Mouse (Mus musculus) brown adipose tissue, adult 24 weeks (tissue): ENCODE data around the gene Crispld2. TPM values are rescaled to one million over a fixed set of nuclear protein-coding genes. Genes with fewer than 3 reads are reported as not detected.

Experiments
- H3K27ac ChIP-seq: fragments of 200-500 bp; replicated peaks from 2 replicates; pipeline ENCODE4 v1.5.1; 2012; ENCODE audit warnings: low read depth, mild to moderate bottlenecking, low read length
- H3K4me1 ChIP-seq: fragments of 200-500 bp; 2 replicates; pipeline ENCODE4 v1.6.1; 2012; ENCODE audit warnings: low read length, mixed read lengths; ENCODE audit not compliant: control insufficient read depth, insufficient read depth, insufficient read length
- H3K4me3 ChIP-seq: fragments of 200-500 bp; 2 replicates; pipeline ENCODE4 v1.5.1; 2012; ENCODE audit warnings: low read depth, mild to moderate bottlenecking, low read length, moderate library complexity; ENCODE audit not compliant: insufficient read depth
- polyA plus RNA-seq: library from polyadenylated mRNA; stranded (reverse); fragments of >200 nt; gene quantifications from 2 replicates; pipeline ENCODE4 v1.2.4, GENCODE M21; 2012; ENCODE audit not compliant: missing spikeins, insufficient read depth, insufficient read length

Crispld2 gene
- polyA plus RNA-seq, 1 experiment: 6.9 TPM

DNA sequence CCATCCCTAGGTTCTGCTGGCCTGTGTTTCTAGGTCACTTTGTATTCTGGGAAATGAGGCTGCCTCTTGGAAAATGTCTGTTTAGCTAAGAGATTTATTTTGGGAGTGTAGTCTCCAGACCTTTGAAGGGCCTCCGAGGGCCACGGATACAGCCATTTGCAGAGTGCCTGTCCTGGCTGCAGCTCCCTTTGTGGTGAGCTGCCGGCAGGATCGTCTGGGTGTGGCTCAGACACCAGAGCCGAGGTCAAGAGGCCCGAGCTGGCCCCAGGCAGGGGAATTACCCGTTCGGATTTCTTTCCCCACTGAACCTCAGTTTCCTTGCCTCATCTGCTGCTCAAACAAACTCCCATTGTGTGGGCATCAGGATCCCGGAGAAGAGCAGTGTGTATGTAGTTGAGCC lies 43.9 kb downstream of the Crispld2 start:
- H3K4me1 ChIP-seq: peaks cover 5% of the 10 kb centered on the region
- 0 out of 2 replicates have a peak overlapping the region, but pooled peaks have one; percentile 1 for H3K27ac ChIP-seq
- H3K4me3 ChIP-seq: no peak overlapping the region

GRCm38 (mm10) chr8:120036578-120036977 lies 44.3 kb downstream of the Crispld2 start:
- no peak overlapping the region for H3K4me3 ChIP-seq
- peaks cover 5% of the 10 kb centered on the region for H3K4me1 ChIP-seq
- 0 out of 2 replicates have a peak overlapping the region, but pooled peaks have one; percentile 1 for H3K27ac ChIP-seq

DNA sequence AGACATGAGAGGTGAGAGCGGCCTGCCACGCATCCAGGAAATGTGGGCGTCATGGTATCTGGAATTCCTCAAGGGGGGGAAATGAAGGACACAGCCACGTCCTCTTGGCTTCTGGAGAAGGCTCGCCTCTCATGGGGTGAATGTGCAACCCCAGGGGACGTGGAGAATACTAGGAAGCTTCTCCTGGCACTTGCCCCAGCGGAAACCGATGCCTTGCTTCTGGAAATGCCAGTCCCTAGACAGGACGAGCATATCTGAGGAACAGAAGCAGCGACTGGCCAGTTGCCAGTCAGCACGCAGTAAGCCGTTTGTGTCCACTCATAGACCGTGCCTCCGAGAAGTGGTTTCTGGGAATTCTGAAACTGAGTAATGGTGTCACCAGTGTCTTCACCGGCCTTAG lies 45.0 kb downstream of the Crispld2 start:
- H3K27ac ChIP-seq: no peak overlapping the region
- peaks cover 5% of the 10 kb centered on the region for H3K4me1 ChIP-seq
- no peak overlapping the region for H3K4me3 ChIP-seq

DNA sequence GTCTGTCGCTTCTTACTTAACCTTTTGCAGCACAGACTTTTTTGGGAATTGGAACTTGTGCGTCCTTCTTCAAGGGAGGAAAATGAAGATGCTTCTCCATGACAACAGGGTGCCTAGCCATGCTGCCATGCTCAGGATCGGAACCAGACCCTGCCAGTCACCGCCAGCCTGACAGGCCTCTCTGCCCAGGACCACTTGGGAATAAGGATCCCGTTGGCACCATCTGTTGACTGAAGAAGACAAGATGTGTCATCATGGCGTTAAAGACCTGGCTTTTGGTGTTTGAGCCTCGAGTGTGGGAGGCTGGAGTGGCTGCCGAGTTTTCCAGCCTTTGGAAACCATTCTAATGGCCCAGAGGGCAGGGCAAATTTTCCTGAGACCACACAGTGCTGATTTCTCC lies 45.4 kb downstream of the Crispld2 start:
- H3K27ac ChIP-seq: no peak overlapping the region
- peaks cover 5% of the 10 kb centered on the region for H3K4me1 ChIP-seq
- no peak overlapping the region for H3K4me3 ChIP-seq

- Histone ChIP-seq H3K4me3 (no peak overlapping the region), H3K4me1 (peaks cover 5% of the 10 kb centered on the region), H3K27ac (no peak overlapping the region)
These were observed 46.5 kb downstream of the Crispld2 start for GRCm38 (mm10) chr8:120038741-120039140.

DNA sequence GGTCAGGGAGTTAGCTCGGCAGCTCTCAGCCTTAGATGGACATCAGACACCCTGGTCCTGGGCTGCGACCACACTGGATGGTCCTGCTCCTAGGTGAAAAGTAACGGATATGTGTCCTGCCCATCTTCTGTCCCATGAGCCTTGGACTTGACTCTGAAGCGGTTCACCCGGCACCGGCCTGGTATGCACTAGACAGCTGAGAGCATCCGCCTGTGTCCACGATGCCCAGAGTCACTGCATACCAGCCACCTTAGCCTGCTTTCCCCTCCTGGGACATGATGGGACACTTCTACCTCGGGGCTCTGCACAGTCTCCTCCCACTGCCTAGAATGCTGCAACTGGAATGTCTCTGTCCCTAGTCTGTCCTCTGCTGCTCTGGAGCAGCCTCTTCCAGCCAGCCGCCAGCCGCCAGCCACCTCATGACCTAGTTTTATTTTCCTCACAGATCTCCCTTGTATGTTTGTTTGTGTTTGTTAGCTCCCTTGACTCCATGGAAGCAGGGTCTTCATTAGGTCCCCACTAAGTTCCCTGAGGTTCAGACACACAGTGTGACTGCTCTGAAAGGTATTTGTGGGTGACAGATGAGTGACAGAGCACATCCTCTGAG lies 47.2 kb downstream of the Crispld2 start:
- Histone ChIP-seq H3K27ac (no peak overlapping the region), H3K4me1 (peaks cover 5% of the 10 kb centered on the region), H3K4me3 (no peak overlapping the region)

- Histone ChIP-seq H3K4me3 (no peak overlapping the region), H3K4me1 (peaks cover 5% of the 10 kb centered on the region), H3K27ac (no peak overlapping the region)
These were observed 48.6 kb downstream of the Crispld2 start for GRCm38 (mm10) chr8:120040861-120041260.

- Histone ChIP-seq H3K4me1 (peaks cover 2% of the 10 kb centered on the region; the same call in 1 of the 2 replicates), H3K27ac (no peak overlapping the region), H3K4me3 (no peak overlapping the region)
These were observed 50.5 kb downstream of the Crispld2 start for GRCm38 (mm10) chr8:120042542-120043312.

DNA sequence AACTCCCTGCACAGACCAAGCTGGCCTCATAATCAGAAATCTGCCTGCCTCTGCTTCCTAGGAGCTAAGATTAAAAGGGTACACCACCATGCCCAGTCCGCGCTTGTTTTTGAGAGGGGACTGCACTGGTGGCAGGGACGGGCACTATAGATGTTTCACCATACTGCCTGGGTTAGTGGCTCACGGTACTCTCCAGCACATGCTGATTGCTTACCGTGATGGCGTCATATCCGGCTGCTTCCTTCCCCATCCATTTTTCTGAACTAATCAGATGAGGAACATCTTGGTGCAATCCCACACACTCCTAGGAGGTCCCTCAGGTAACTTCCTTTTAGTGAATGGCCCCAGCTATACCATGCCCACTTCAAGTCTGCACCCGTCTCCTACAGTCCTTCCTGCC lies 52.7 kb downstream of the Crispld2 start:
- Histone ChIP-seq H3K27ac (no peak overlapping the region), H3K4me1 (peaks cover 2% of the 10 kb centered on the region; the same call in 1 of the 2 replicates), H3K4me3 (no peak overlapping the region)

DNA sequence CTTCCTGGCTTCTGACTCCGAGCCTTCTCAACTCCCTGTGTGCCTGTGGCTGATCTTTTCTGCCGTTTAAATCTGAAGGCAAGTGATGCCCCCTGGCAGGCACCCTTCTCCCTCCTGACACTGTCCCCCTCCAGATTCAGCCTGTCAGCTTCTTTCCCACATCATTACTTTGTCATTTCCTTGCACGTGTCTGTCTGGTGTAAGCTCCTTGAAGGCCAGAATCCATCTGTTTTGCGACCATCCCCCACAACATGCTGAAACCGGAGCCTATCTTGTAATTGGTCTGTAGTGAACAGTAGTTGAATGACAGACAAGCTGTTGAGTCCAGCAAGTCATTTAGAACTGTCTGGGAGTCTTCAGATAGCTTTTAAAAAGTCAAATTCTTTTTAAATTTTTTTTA lies 53.2 kb downstream of the Crispld2 start:
- Histone ChIP-seq H3K4me3 (no peak overlapping the region), H3K27ac (no peak overlapping the region), H3K4me1 (peaks cover 2% of the 10 kb centered on the region; the same call in 1 of the 2 replicates)

GRCm38 (mm10) chr8:120046258-120047020 lies 54.2 kb downstream of the Crispld2 start:
- H3K27ac ChIP-seq: peak overlapping the region; percentile 54
- peaks cover 5% of the 10 kb centered on the region; the same call in 1 of the 2 replicates for H3K4me1 ChIP-seq
- H3K4me3 ChIP-seq: no peak overlapping the region

DNA sequence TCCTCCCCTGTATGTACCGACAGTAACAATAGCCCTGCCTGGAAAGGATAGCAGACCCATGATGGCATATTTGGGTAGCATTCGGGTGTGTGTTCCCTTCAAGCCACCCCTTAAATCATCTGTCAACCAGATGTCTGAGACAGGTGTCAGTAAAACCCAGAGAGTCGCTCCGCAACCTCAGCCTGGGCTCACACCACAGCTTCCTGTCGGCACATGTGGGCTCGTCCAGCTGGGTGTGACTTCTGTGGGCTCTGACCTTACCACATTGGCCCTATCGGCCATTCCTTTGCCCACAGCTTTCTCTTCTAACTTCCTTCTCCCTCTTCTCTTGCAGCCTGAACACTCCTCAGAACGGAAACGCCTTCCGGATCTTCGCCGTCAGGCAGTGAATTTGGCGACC lies 57.7 kb downstream of the Crispld2 start:
- Histone ChIP-seq H3K27ac (no peak overlapping the region), H3K4me3 (no peak overlapping the region), H3K4me1 (peaks cover 5% of the 10 kb centered on the region; the same call in 1 of the 2 replicates)

- Histone ChIP-seq H3K4me3 (no peak overlapping the region), H3K4me1 (peaks cover 5% of the 10 kb centered on the region; the same call in 1 of the 2 replicates), H3K27ac (no peak overlapping the region; the same call in 1 of the 2 replicates)
These were observed 58.1 kb downstream of the Crispld2 start for GRCm38 (mm10) chr8:120050376-120050775.

GRCm38 (mm10) chr8:120051006-120051405 lies 58.8 kb downstream of the Crispld2 start:
- H3K4me1 ChIP-seq: peaks cover 5% of the 10 kb centered on the region; the same call in 1 of the 2 replicates
- no peak overlapping the region; the same call in 1 of the 2 replicates for H3K27ac ChIP-seq
- no peak overlapping the region for H3K4me3 ChIP-seq

DNA sequence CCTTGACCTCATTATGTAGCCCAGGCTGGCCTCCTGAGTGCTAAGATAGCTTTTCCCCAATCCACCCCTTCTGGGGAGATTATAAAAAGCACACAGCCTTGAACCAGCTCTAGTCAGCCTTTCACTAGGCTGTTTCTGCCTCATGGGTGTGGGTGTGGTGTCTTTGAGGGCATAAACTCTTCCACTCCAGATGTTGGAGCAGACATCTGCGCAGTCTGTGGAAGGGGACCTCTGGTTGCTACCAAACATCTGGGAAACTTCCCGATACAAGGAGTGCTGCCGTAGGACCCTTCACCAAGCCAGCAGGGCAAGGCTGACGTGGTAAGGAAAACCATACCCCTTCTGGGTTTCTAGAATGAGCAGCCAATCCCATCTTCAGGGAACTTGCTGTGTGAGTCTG lies 59.7 kb downstream of the Crispld2 start:
- H3K4me1 ChIP-seq: peaks cover 4% of the 10 kb centered on the region; the same call in 1 of the 2 replicates
- H3K4me3 ChIP-seq: no peak overlapping the region
- no peak overlapping the region for H3K27ac ChIP-seq
